Mouse (Mus musculus) forebrain, embryonic 11.5 days (tissue): ENCODE measurements around the gene Trpt1. TPM values are rescaled to one million over a fixed set of nuclear protein-coding genes. Genes with fewer than 3 reads are reported as not detected.

ENCODE experiments used
- ATAC-seq: fragments of 200-750 bp; cut with Nextera tagmentation; replicated peaks from 2 replicates; pipeline ENCODE4 v1.8.0; 2017; ENCODE audit warnings: moderate TSS enrichment; ENCODE audit not compliant: low FRiP score
- DNase-seq: peaks from one replicate; pipeline ENCODE4 v3.0.0-alpha.2; 2017; ENCODE audit warnings: low spot score
- H3K27ac ChIP-seq: fragments of 300-500 bp; sonication (generic); 2 replicates; pipeline ENCODE4 v1.5.1; 2014; ENCODE audit warnings: low read depth, low read length
- H3K27me3 ChIP-seq: fragments of 300-500 bp; sonication (generic); 2 replicates; pipeline ENCODE4 v1.6.1; 2014; ENCODE audit warnings: mild to moderate bottlenecking, low read length, mixed read lengths; ENCODE audit not compliant: control insufficient read depth, insufficient read depth
- H3K36me3 ChIP-seq: fragments of 300-500 bp; sonication (generic); 2 replicates; pipeline ENCODE4 v1.6.1; 2014; ENCODE audit warnings: mild to moderate bottlenecking, low read length, moderate library complexity, mixed read lengths; ENCODE audit not compliant: control insufficient read depth, insufficient read depth
- H3K4me1 ChIP-seq: fragments of 300-500 bp; sonication (generic); replicated peaks from 2 replicates; pipeline ENCODE4 v1.6.1; 2014; ENCODE audit warnings: low read length, mixed read lengths; ENCODE audit not compliant: control insufficient read depth, insufficient read depth
- H3K4me2 ChIP-seq: fragments of 300-500 bp; sonication (generic); 2 replicates; pipeline ENCODE4 v1.6.1; 2014; ENCODE audit warnings: low read depth, mild to moderate bottlenecking, low read length, moderate library complexity, mixed read lengths; ENCODE audit not compliant: severe bottlenecking
- H3K4me3 ChIP-seq: fragments of 300-500 bp; sonication (generic); 2 replicates; pipeline ENCODE4 v1.5.1; 2014; ENCODE audit warnings: low read depth, low read length
- H3K9ac ChIP-seq: fragments of 300-500 bp; sonication (generic); 2 replicates; pipeline ENCODE4 v1.6.1; 2014; ENCODE audit warnings: low read length
- H3K9me3 ChIP-seq: fragments of 300-500 bp; sonication (generic); 2 replicates; pipeline ENCODE4 v1.6.1; 2016; ENCODE audit warnings: low read length, mixed read lengths; ENCODE audit not compliant: control insufficient read depth
- WGBS: fragments of 180-500 bp; shearing (Covaris S2); extraction: QIAGEN DNeasy Blood & Tissue Kit; methylation state at CpG from one replicate; pipeline ENCODE4 v1.1.7; 2014; 5-methylcytosine and 5-hydroxymethylcytosine counted together
- polyA plus RNA-seq: library from polyadenylated mRNA; unstranded; fragments of >200 nt; fragmentation: Nextera tagmentation; extraction: Ambion mirVana; gene quantifications from 2 replicates; pipeline ENCODE4 v1.2.1, GENCODE M21; 2014

The Trpt1 gene
- polyA plus RNA-seq, 1 experiment from 2014 or later, result 14.9 TPM

DNA sequence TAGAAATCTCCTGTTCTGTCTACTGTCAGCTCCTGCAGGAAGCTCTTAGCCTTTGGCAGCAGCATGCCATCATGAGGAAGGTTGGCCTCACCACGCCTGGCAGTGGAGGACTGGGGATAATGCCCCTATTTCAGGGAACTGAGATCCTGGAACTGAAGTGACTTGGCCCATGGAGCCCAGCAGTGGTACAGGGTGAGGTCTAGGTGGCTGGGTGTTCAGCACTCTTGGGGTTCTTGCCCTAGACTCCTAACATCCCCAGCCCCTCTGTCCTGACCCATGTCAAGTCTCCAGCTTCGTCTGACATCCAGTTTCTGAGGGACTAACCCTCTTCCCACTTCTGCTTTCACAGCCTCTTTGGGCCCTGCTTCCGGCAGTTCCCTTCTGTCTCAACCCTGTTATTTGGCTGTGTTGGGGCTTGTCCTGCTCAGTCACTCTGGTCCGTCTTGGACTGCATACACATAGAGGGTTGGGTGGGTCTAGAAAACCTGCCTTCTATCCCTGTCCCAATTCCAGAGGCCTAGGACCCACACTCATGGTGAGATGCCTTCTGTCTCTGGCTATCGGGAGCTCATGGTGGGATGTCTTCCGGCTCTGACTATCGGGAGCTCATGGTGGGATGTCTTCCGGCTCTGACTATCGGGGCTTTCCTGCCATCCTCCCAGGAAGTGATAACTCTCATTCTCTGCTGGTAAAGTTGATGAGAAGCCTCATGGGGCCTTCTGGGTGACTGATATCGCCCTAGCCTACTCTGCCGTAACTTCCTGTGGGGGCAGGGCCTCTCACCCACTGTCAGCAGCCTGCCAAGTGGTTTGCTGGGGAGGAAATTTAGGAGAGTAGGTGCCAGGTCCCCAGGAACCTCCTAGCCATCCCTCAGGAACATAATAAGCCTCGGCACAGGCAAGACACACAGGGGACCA is 21.9 kb downstream of the Trpt1 start:
- no peak overlapping the region for H3K4me2 ChIP-seq
- DNase-seq, result no peak
- H3K27me3 ChIP-seq, result no peaks in the 10 kb centered on the region
- ATAC-seq, result no peak
- 89% methylated on average over 12 of the region's 12 CpGs for WGBS
- peaks cover 15% of the 10 kb centered on the region for H3K36me3 ChIP-seq
- H3K9ac ChIP-seq, result no peak overlapping the region
- H3K27ac ChIP-seq, result no peak overlapping the region
- no peak overlapping the region for H3K4me3 ChIP-seq
- no peaks in the 10 kb centered on the region for H3K4me1 ChIP-seq
- no peaks in the 10 kb centered on the region for H3K9me3 ChIP-seq

DNA sequence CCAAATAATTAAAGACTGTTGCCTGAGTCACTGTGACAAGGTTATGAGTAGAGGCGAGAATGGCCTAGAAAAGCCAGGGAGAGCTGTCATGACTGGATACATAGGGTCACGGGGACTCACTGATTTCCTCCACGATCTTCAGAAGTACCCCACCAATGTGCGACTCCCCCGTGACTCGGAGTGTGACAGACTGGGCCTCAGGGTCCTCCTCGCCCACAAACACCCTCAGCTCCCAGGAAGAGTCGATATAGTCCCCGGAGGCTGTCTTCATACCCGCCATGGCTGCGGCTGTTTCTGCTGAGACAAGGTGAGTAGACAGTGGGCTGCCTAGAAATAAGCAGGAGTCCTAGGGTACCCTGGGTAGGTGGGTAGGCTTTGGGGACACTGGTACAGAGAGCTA is 22.6 kb downstream of the Trpt1 start:
- Histone ChIP-seq H3K4me2 (no peak overlapping the region), H3K36me3 (peaks cover 15% of the 10 kb centered on the region), H3K9ac (no peak overlapping the region), H3K27me3 (no peaks in the 10 kb centered on the region), H3K4me1 (no peaks in the 10 kb centered on the region), H3K4me3 (no peak overlapping the region), H3K9me3 (no peaks in the 10 kb centered on the region), H3K27ac (no peak overlapping the region)
- no peak for DNase-seq
- WGBS, result 94% methylated on average over 11 of the region's 11 CpGs
- ATAC-seq, result no peak

DNA sequence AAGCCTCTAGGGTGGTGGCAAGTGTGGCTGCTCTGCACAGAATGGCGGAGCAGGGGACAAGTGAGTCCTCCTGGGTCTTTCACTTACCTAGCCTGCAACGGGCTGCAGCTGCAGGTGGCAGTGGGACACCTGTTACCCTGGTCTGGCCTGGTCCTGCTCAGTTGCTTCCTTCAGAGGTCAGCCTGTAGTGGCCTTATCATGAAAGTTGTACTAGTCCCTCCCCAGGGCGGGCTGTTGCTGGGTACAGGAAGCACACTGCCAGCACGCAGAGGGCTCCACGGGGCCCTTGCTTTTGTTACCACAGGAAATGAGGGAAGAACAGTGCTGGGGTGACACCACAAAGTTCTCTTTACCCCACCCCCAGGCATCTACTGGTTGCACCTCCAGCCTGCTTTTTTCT is 23.3 kb downstream of the Trpt1 start, which contains the start of gene Fermt3:
Fermt3 (minus strand) TSS at position 279 of the 400 bp plus-strand sequence.
- Histone ChIP-seq H3K9ac (no peak within 1 kb of the TSS), H3K9me3 (no peaks in the 10 kb centered on the region), H3K4me2 (no peak within 1 kb of the TSS), H3K27ac (no peak within 1 kb of the TSS), H3K4me3 (no peak within 1 kb of the TSS), H3K4me1 (no peaks in the 10 kb centered on the region), H3K36me3 (peaks cover 17% of the 10 kb centered on the region), H3K27me3 (no peaks in the 10 kb centered on the region)
- ATAC-seq (no peak), DNase-seq (no peak)
- 91% methylated on average over 5 of the region's 5 CpGs for WGBS

- ATAC-seq, result peak; percentile 55; the same call in 1 of the 2 replicates
- Histone ChIP-seq H3K4me2 (no peak overlapping the region), H3K9me3 (no peaks in the 10 kb centered on the region), H3K4me3 (no peak overlapping the region), H3K9ac (no peak overlapping the region), H3K27ac (no peak overlapping the region), H3K27me3 (no peaks in the 10 kb centered on the region), H3K4me1 (no peaks in the 10 kb centered on the region), H3K36me3 (peaks cover 19% of the 10 kb centered on the region)
- WGBS, result 53% methylated on average over 3 of the region's 3 CpGs
- no peak for DNase-seq
Measured at GRCm38 (mm10) chr19:7020224-7020641, 24.3 kb downstream of the Trpt1 start.

- no peak overlapping the region for H3K4me3 ChIP-seq
Measured at GRCm38 (mm10) chr19:7029531-7029930, 33.6 kb downstream of the Trpt1 start.

GRCm38 (mm10) chr19:7034006-7034405 is 38.1 kb downstream of the Trpt1 start:
- Histone ChIP-seq H3K9ac (no peak overlapping the region), H3K4me2 (no peak overlapping the region), H3K36me3 (peaks cover 39% of the 10 kb centered on the region), H3K27ac (no peak overlapping the region), H3K4me1 (peaks cover 4% of the 10 kb centered on the region), H3K4me3 (no peak overlapping the region), H3K27me3 (no peaks in the 10 kb centered on the region), H3K9me3 (no peaks in the 10 kb centered on the region)
- ATAC-seq (no peak), DNase-seq (no peak)
- WGBS, result 91% methylated on average over 5 of the region's 5 CpGs

More at GRCm38 (mm10) chr19:7029531-7029930, 33.6 kb downstream of the Trpt1 start:
- no peaks in the 10 kb centered on the region for H3K9me3 ChIP-seq
- peaks cover 52% of the 10 kb centered on the region for H3K36me3 ChIP-seq
- no peaks in the 10 kb centered on the region for H3K27me3 ChIP-seq
- no peak overlapping the region for H3K4me2 ChIP-seq
- H3K4me1 ChIP-seq, result no peaks in the 10 kb centered on the region
- no peak for DNase-seq
- no peak for ATAC-seq
- no peak overlapping the region for H3K27ac ChIP-seq
- H3K9ac ChIP-seq, result no peak overlapping the region
- WGBS, result 96% methylated on average over 5 of the region's 5 CpGs

DNA sequence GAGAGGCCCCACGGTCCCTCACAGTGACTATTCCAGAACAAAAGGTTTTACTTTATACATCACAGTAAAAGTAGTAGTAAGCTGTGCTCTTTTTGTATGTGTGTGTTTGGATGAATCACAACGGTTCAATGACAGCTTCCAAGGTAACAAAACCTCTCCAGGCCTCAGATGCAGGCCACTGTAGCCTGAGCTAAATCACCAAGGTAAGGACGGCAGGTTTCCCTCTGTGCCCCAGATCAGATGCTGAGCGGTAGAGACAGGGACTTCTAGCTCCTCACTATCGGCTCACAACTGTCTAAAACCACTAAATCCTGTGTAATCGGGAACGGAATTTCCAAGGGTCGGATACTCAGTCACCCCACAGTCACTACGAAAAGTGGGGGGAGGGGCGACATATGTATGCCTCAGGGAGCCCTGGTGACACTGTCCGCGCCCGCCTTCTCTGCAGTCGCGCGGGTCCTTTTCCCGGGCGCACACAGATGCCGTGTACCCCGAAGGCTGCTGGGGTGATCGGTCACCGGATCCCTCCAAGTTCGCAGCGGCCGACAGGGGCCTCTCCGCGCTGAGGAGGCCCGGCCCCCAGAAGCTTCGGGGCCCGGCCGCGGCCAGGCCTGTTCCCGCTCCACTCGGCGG is 43.3 kb downstream of the Trpt1 start:
- 1% methylated on average over 35 of the region's 35 CpGs for WGBS
- Histone ChIP-seq H3K4me2 (peak overlapping the region; percentile 87), H3K4me1 (peaks cover 4% of the 10 kb centered on the region), H3K27me3 (no peaks in the 10 kb centered on the region), H3K9ac (peak overlapping the region; percentile 96), H3K36me3 (peaks cover 9% of the 10 kb centered on the region), H3K4me3 (peak overlapping the region; percentile 89), H3K9me3 (no peaks in the 10 kb centered on the region), H3K27ac (peak overlapping the region; percentile 82)
- peak; percentile 84 for DNase-seq
- peak; percentile 17; the same call in 1 of the 2 replicates for ATAC-seq

DNA sequence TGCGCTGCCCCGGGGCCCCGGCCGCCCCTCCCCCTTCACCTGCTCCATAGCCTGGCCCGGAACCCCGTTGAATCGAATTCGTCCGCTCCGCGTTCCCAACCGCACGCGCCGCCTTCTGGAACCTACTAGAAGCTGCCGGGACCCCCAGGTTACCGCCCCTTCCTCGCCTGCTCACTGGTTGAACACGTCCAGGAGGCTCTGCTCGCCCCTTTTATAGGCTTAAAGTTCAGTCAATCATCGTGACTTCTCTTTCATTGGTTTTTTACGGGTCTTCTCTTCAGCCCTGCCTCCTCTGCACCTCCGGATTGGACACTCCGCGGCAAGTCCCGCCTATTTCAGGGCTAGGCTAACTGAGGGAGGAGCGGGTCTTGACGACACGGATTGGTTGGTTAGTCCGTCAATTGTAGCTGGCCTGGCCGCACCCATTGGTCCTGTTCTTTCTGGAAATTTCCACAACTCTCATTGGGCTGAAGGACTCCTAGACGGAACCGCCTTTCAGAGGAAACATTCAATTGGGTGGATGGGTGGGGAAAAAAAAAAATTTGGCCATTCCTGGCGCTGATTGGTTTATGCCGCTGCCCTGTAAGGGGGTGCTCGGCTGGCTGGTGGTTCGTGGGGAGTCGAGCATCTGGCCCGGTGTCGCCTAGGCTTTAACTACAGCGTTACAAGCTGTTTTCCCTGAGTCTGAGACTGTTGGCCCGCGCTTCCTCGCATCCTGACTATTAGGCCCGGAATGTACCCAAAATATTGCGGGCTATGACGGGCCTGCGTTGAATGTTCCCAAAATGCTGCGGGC is 44.1 kb downstream of the Trpt1 start, which contains the start of gene Stip1:
Stip1 (minus strand) TSS at position 127 of the 796 bp plus-strand sequence.
- under 1% methylated on average over 49 of the region's 49 CpGs for WGBS
- Histone ChIP-seq H3K27ac (peak within 1 kb of the TSS; percentile 82), H3K9me3 (no peaks in the 10 kb centered on the region), H3K36me3 (peaks cover 5% of the 10 kb centered on the region), H3K4me2 (peak within 1 kb of the TSS; percentile 87), H3K4me1 (peaks cover 4% of the 10 kb centered on the region), H3K9ac (peak within 1 kb of the TSS; percentile 96), H3K27me3 (no peaks in the 10 kb centered on the region), H3K4me3 (peak within 1 kb of the TSS; percentile 89)
- peak; percentile 99 for ATAC-seq
- peak; percentile 97 for DNase-seq
